Mouse (Mus musculus) inflammation-experienced regulatory T-cells, adult 6 months (primary cell): ENCODE results near the gene Rad51. TPM values are rescaled to one million over a fixed set of nuclear protein-coding genes. Genes with fewer than 3 reads are reported as not detected.

ENCODE experiments used
- ATAC-seq: one replicate; pipeline ENCODE4 v1.8.0; 2017
- polyA plus RNA-seq, 3 experiments: library from polyadenylated mRNA; unstranded; fragments of 100-300 nt; shearing (Covaris generic); gene quantifications; one replicate each; pipeline ENCODE4 v1.2.1; 2017

The Rad51 gene
- polyA plus RNA-seq, 3 experiments from 2014 or later: 3.8 to 40.3 (median 4.5) TPM

- ATAC-seq: no peak
Measured at GRCm38 (mm10) chr2:119165401-119165800, 52.8 kb downstream of the Rad51 start.

- peak; percentile 56 for ATAC-seq
Measured at GRCm38 (mm10) chr2:119166901-119167865, 54.6 kb downstream of the Rad51 start, which contains the start of gene Gchfr. Gene Gchfr, plus strand, starts transcription at chr2:119167773.

GRCm38 (mm10) chr2:119167866-119168256 lies 55.3 kb downstream of the Rad51 start:
- no peak for ATAC-seq

GRCm38 (mm10) chr2:119170282-119170681 lies 57.7 kb downstream of the Rad51 start:
- no peak for ATAC-seq

GRCm38 (mm10) chr2:119171574-119171973 lies 59.0 kb downstream of the Rad51 start:
- ATAC-seq: no peak

DNA sequence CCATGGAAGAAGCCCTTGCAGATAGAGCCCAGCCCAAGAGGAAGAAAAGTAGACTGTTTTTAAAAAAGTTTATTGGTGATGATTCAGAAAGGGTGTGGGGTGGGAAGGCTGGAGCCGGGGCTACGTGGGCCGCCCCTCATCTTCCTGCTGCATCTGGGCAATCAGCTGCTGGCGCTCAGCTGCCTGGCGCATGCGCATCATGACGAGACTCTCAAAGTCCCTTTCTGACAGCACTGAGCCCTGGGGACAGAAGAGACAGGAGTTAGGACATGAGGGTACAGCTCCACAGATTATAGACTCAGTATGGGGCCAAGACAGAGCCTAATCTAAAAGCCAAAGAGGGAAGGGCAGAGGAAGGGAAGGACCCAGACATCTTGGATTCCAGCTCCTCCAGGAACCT lies 59.9 kb downstream of the Rad51 start:
- ATAC-seq: no peak

DNA sequence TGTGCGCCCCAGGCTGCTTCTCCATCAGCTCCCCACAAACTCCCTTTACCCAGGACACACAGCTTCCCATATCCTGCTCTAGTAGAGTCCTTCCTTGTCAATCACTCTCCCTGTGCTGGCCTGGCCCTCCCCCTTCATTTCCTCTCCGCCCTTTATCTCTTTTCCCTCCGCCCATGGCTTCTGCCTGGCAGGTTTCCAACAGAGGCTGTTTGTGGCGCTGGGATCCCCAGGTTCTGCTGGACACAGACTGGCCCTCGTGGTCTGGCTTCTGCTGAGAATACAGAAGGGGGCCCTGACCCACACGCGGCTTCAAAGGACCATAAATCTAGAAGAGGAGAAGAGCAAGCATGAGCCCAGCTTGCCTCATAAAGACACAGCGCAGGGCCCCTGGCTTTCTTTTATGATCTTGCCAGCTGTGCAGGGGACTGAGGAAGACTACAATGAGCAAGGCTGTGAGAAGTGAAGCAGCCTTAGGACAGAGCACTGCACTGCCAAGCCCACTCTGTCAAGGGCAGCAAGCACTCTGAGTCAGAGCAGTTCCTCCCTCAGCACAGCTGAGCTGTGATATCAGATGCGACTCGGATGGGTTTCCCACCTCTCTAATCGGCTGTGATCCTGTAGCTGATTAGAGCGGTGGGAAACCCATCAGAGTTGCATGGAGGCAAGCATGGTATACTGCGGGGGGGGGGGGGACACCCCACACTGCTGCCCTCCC lies 60.4 kb downstream of the Rad51 start:
- ATAC-seq: no peak

DNA sequence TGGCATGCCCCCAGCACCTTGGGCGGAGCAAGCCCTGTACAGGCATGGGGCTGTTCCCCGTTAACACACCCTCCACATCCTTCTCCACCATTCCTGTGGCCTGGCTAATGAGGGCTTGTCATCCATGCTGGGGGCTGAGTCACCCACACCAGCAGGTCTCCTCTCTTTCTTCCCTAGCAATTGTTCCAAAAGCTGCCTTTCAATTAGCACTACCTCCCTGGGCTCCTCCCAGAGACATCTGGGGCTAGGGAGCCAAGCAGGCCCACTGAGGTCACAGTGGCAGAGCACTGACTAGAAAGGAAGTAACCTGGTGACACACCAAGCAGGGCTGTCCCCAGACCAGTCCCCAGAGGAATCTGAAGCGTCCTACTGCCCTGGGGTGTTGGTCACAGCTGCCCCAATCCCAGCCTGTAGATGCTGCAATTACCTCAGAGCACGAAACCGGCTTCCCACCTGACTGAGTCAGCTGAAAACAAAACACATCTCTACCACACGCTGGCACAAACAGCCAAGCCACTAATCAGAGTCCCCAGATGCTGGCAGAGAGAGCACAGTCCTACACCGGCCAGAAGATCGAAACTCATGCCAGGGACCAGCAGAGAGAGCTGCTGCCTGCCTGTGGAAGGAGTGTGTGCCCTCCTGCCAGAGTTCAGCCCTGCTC lies 61.5 kb downstream of the Rad51 start, which contains the start of gene Gm14137:
Gm14137 (plus strand) TSS at position 519 of the 661 bp plus-strand sequence.
- no peak for ATAC-seq

GRCm38 (mm10) chr2:119174866-119175265 lies 62.3 kb downstream of the Rad51 start:
- ATAC-seq: no peak

DNA sequence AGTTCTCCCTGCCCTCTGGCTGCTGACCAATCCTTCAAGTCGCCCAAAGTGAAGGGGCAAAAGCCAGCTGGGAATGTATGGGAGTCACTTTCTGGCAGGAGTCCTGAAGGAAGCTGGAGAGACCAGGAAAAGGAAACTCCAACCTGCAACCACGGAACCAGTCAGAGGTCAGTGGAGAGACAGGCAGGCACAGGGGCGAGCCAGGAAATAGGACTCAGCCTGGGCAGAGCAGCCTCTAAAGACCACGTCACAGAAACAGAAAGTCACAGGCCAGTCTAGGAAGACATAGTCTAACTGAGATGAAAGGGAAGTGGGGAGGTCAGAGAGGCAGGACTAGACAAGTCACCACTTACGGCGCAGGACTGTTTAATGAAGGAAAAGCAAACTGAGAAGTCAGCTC lies 63.0 kb downstream of the Rad51 start:
- no peak for ATAC-seq

GRCm38 (mm10) chr2:119176761-119177160 lies 64.2 kb downstream of the Rad51 start:
- ATAC-seq: no peak

DNA sequence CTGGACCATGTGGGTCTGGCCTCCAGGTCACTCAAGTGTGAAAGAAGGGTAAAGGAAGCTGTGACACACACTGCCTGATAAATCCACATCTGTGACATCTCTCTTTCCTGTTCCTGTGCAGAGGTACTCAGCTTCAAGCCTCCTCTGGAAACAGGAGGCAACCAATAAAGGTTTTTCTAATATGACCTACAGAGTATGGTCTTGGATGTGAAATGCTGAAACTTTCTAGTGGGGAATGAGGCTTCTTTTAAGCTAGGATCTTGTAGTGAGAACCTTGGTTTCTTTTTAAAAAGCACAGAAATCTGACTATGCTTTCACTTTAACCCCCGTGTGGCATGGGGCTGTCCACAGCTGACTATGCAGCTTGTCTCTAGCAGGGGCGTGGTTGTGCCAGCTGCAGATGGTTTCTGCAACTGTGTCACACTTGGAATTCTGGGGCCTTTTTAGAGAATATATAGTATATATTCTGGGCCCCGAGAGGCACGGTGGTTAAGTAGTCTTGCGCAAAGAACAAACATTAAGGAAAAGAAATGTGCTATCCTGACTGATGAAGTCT lies 64.9 kb downstream of the Rad51 start:
- no peak for ATAC-seq

GRCm38 (mm10) chr2:119182914-119183313 lies 70.3 kb downstream of the Rad51 start:
- ATAC-seq: no peak

- ATAC-seq: peak; percentile 95
Measured at GRCm38 (mm10) chr2:119189029-119189710, 76.6 kb downstream of the Rad51 start.

GRCm38 (mm10) chr2:119190969-119191368 lies 78.4 kb downstream of the Rad51 start:
- no peak for ATAC-seq

- ATAC-seq: no peak
Measured at GRCm38 (mm10) chr2:119194140-119194539, 81.5 kb downstream of the Rad51 start.

- ATAC-seq: no peak
Measured at GRCm38 (mm10) chr2:119196316-119197108, 83.9 kb downstream of the Rad51 start.
